Mouse (Mus musculus): Measurements from ENCODE around the gene Ncbp3.

The Ncbp3 gene

GRCm38 (mm10) chr11:73137116-73137515 lies 89.5 kb downstream of the Ncbp3 start:
- no peak for DNase-seq (ENCODE audit: low read depth, low spot score)

DNA sequence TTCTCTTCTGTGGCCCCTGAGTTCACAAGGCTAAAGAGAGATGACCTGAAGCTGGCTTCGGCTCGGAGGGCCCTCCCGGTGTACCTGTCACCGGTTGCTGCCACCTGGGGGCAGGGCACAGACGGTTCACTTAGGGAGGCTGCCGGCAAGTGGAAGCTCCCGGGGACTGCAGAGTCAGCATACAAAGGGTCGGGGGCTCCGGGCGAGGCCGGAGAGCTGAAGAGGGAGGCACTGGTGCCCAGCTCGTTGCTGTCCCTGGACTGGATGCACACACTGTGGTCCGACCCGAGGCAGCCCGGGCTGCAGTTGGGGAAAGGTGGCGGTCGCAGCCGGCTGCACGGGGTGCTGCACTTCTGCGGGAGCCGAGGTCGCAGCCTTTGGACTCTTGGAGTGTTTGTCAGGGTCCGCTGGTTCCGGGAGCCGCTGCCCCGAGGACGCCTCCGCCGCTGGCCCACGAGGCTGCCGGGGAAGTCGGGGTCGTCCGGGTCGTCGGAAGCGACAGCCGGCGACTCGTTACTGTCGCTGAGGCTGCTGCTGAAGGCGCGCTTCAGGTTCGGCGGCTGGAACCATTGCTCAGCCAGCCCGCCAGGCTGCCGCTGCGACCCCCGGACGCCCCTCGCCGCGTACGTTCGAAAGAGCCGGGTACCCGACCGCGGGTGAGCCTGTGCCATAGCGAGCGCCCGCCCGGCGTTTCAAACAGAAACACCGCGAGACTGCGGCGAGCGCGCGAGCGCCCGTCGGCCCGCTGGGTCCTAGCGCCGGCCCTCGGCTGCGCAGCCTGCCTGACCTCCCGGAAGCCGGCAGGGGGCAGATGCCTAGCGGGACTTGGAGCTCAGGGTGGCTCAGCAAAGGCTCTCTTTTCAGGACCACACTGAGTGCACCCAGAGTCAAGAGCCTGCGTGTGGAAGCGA lies 90.3 kb downstream of the Ncbp3 start, which contains the start of gene Haspin:
TSS of gene Haspin (minus strand) at position 704 of the 911 bp plus-strand sequence.
- peak; percentile 49 for DNase-seq (ENCODE audit: low read depth, low spot score)
